Mouse (Mus musculus): Measurements from ENCODE around the gene Fzd2. TPM values are rescaled to one million over a fixed set of nuclear protein-coding genes. Genes with fewer than 3 reads are reported as not detected.

Gene Fzd2
- polyA plus RNA-seq, 1 experiment, result 75.0 TPM

GRCm38 (mm10) chr11:102579165-102580033, 24.8 kb upstream of the Fzd2 start, which contains the start of gene Gm11627:
Gene Gm11627, minus strand, starts transcription at chr11:102579461.
- TF ChIP-seq CTCF (IDR thresholded peaks at IDR 0.05; ENCODE audit: borderline replicate concordance, insufficient read depth, low read length), result no peak
- 0 out of 2 replicates have a peak, but pooled peaks have one; percentile 4 for TF ChIP-seq POLR2A (IDR thresholded peaks at IDR 0.05; ENCODE audit: low read depth, low read length)
- H3K4me3 ChIP-seq (ENCODE audit: insufficient read depth, low read length), result no peak within 1 kb of the TSS
- peaks cover 15% of the 10 kb centered on the region for H3K4me1 ChIP-seq (ENCODE audit: control insufficient read depth, insufficient read depth, low read length)
- H3K27ac ChIP-seq (ENCODE audit: insufficient read depth, low read length), result peak within 1 kb of the TSS; percentile 53

- peaks cover 15% of the 10 kb centered on the region for H3K4me1 ChIP-seq (ENCODE audit: control insufficient read depth, insufficient read depth, low read length)
- H3K4me3 ChIP-seq (ENCODE audit: insufficient read depth, low read length), result no peak overlapping the region
- TF ChIP-seq POLR2A (IDR thresholded peaks at IDR 0.05; ENCODE audit: low read depth, low read length) (no peak), CTCF (IDR thresholded peaks at IDR 0.05; ENCODE audit: borderline replicate concordance, insufficient read depth, low read length) (no peak)
- H3K27ac ChIP-seq (ENCODE audit: insufficient read depth, low read length), result peak overlapping the region; percentile 29; the same call in 1 of the 2 replicates
These were observed 24.2 kb upstream of the Fzd2 start for GRCm38 (mm10) chr11:102580034-102580330.

- Histone ChIP-seq H3K4me1 (ENCODE audit: control insufficient read depth, insufficient read depth, low read length) (peaks cover 14% of the 10 kb centered on the region), H3K4me3 (ENCODE audit: insufficient read depth, low read length) (no peak overlapping the region), H3K27ac (ENCODE audit: insufficient read depth, low read length) (peak overlapping the region; percentile 84)
- TF ChIP-seq CTCF (IDR thresholded peaks at IDR 0.05; ENCODE audit: borderline replicate concordance, insufficient read depth, low read length), result no peak
- no peak for TF ChIP-seq POLR2A (IDR thresholded peaks at IDR 0.05; ENCODE audit: low read depth, low read length)
These were observed 22.7 kb upstream of the Fzd2 start for GRCm38 (mm10) chr11:102581281-102582015.

GRCm38 (mm10) chr11:102582016-102582610, 22.1 kb upstream of the Fzd2 start:
- Histone ChIP-seq H3K27ac (ENCODE audit: insufficient read depth, low read length) (peak overlapping the region; percentile 84), H3K4me1 (ENCODE audit: control insufficient read depth, insufficient read depth, low read length) (peaks cover 9% of the 10 kb centered on the region; the same call in 1 of the 2 replicates), H3K4me3 (ENCODE audit: insufficient read depth, low read length) (no peak overlapping the region)
- TF ChIP-seq CTCF (IDR thresholded peaks at IDR 0.05; ENCODE audit: borderline replicate concordance, insufficient read depth, low read length), result no peak
- peak; percentile 21; the same call in 1 of the 2 replicates for TF ChIP-seq POLR2A (IDR thresholded peaks at IDR 0.05; ENCODE audit: low read depth, low read length)

- no peak overlapping the region for H3K4me3 ChIP-seq (ENCODE audit: insufficient read depth, low read length)
- TF ChIP-seq POLR2A (IDR thresholded peaks at IDR 0.05; ENCODE audit: low read depth, low read length) (no peak), CTCF (IDR thresholded peaks at IDR 0.05; ENCODE audit: borderline replicate concordance, insufficient read depth, low read length) (no peak)
- H3K4me1 ChIP-seq (ENCODE audit: control insufficient read depth, insufficient read depth, low read length), result peaks cover 8% of the 10 kb centered on the region; the same call in 1 of the 2 replicates
- H3K27ac ChIP-seq (ENCODE audit: insufficient read depth, low read length), result peak overlapping the region; percentile 84; the same call in 1 of the 2 replicates
These were observed 21.5 kb upstream of the Fzd2 start for GRCm38 (mm10) chr11:102582736-102583135.

GRCm38 (mm10) chr11:102586445-102587130, 17.6 kb upstream of the Fzd2 start:
- Histone ChIP-seq H3K4me1 (ENCODE audit: control insufficient read depth, insufficient read depth, low read length) (peaks cover 5% of the 10 kb centered on the region; the same call in 1 of the 2 replicates), H3K27ac (ENCODE audit: insufficient read depth, low read length) (no peak overlapping the region), H3K4me3 (ENCODE audit: insufficient read depth, low read length) (no peak overlapping the region)
- TF ChIP-seq POLR2A (IDR thresholded peaks at IDR 0.05; ENCODE audit: low read depth, low read length), result no peak

GRCm38 (mm10) chr11:102587554-102587953, 16.6 kb upstream of the Fzd2 start:
- no peaks in the 10 kb centered on the region for H3K4me1 ChIP-seq (ENCODE audit: control insufficient read depth, insufficient read depth, low read length)
- no peak overlapping the region for H3K4me3 ChIP-seq (ENCODE audit: insufficient read depth, low read length)
- TF ChIP-seq POLR2A (IDR thresholded peaks at IDR 0.05; ENCODE audit: low read depth, low read length), result no peak
- no peak for TF ChIP-seq CTCF (IDR thresholded peaks at IDR 0.05; ENCODE audit: borderline replicate concordance, insufficient read depth, low read length)
- H3K27ac ChIP-seq (ENCODE audit: insufficient read depth, low read length), result no peak overlapping the region

GRCm38 (mm10) chr11:102595341-102595820, 8.8 kb upstream of the Fzd2 start:
- no peak overlapping the region for H3K4me3 ChIP-seq (ENCODE audit: insufficient read depth, low read length)
- no peaks in the 10 kb centered on the region; the same call in 1 of the 2 replicates for H3K4me1 ChIP-seq (ENCODE audit: control insufficient read depth, insufficient read depth, low read length)
- TF ChIP-seq CTCF (IDR thresholded peaks at IDR 0.05; ENCODE audit: borderline replicate concordance, insufficient read depth, low read length), result no peak
- TF ChIP-seq POLR2A (IDR thresholded peaks at IDR 0.05; ENCODE audit: low read depth, low read length), result no peak
- H3K27ac ChIP-seq (ENCODE audit: insufficient read depth, low read length), result no peak overlapping the region

GRCm38 (mm10) chr11:102599912-102600311, 4.3 kb upstream of the Fzd2 start:
- Histone ChIP-seq H3K4me1 (ENCODE audit: control insufficient read depth, insufficient read depth, low read length) (no peaks in the 10 kb centered on the region), H3K27ac (ENCODE audit: insufficient read depth, low read length) (no peak overlapping the region), H3K4me3 (ENCODE audit: insufficient read depth, low read length) (no peak overlapping the region)
- TF ChIP-seq CTCF (IDR thresholded peaks at IDR 0.05; ENCODE audit: borderline replicate concordance, insufficient read depth, low read length) (no peak), POLR2A (IDR thresholded peaks at IDR 0.05; ENCODE audit: low read depth, low read length) (no peak)
